Mouse (Mus musculus): ENCODE measurements at regions not wholly inside any gene's neighbourhood (a gene's known extent, or its start where the extent isn't known, plus 50 kb on each side); places are given as distances from the start of the nearest gene placed in this dataset.

DNA sequence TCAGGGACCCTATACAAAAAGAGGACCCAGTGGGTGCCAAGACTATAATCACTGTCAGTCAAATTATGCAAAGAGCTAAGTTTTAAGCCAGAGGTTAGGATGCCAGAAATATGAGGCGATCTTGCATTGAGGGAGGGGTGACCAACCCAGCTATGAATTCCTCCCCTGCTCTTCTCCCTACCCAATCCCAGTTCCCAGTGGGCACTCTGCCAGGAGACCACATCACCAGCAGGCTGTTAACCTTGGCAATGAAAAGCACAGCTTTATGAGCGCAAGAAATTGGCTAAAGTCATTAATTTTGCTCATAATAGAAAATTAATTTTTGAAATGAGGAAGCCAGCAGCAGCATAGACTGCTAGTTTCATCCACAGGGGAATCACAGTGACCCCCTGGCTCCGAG lies 65.7 kb upstream of the B3gat1 start:
- no peak for TF ChIP-seq CTCF (IDR thresholded peaks at IDR 0.05; ENCODE audit: extremely low read depth, insufficient read depth, low read length)
- no peak for TF ChIP-seq POLR2A (IDR thresholded peaks at IDR 0.05; ENCODE audit: extremely low read depth, insufficient read depth, low read length)

All from cortical plate, adult 2 months (tissue).